Mouse (Mus musculus): ENCODE measurements at regions not wholly inside any gene's neighbourhood (a gene's known extent, or its start where the extent isn't known, plus 50 kb on each side); places are given as distances from the start of the nearest gene placed in this dataset.
A peak's percentile ranks its signal among the peaks of the same experiment; 100 is the strongest.

GRCm38 (mm10) chr19:52878812-52879502 is 161.1 kb downstream of the Xpnpep1 start:
- DNase-seq (ENCODE audit: low spot score in 2 of 2) = no peak

GRCm38 (mm10) chr19:52866635-52867034 is 173.4 kb downstream of the Xpnpep1 start:
- no peak for DNase-seq (ENCODE audit: low spot score in 2 of 2)

- no peak for DNase-seq (ENCODE audit: low spot score in 2 of 2)
Measured at GRCm38 (mm10) chr19:52861576-52861975, 178.4 kb downstream of the Xpnpep1 start.

GRCm38 (mm10) chr19:52854068-52854682 is 185.8 kb downstream of the Xpnpep1 start:
- DNase-seq (ENCODE audit: low spot score in 2 of 2) = peak; percentile 7 to 36

- no peak for DNase-seq (ENCODE audit: low spot score in 2 of 2)
Measured at GRCm38 (mm10) chr19:52816202-52816601, 223.8 kb downstream of the Xpnpep1 start.

GRCm38 (mm10) chr19:52812046-52812445 is 228.0 kb downstream of the Xpnpep1 start:
- no peak for DNase-seq (ENCODE audit: low spot score in 2 of 2)

GRCm38 (mm10) chr19:52788802-52789201 is 251.2 kb downstream of the Xpnpep1 start:
- DNase-seq (ENCODE audit: low spot score in 2 of 2) = no peak

- no peak for DNase-seq (ENCODE audit: low spot score in 2 of 2)
Measured at GRCm38 (mm10) chr19:52768761-52769388, 271.1 kb downstream of the Xpnpep1 start.

- no peak for DNase-seq (ENCODE audit: low spot score in 2 of 2)
Measured at GRCm38 (mm10) chr19:52768117-52768516, 271.9 kb downstream of the Xpnpep1 start.

GRCm38 (mm10) chr19:52738946-52739345 is 301.1 kb downstream of the Xpnpep1 start:
- no peak for DNase-seq (ENCODE audit: low spot score in 2 of 2)

GRCm38 (mm10) chr19:52721776-52722175 is 318.2 kb downstream of the Xpnpep1 start:
- DNase-seq (ENCODE audit: low spot score in 2 of 2) = no peak

GRCm38 (mm10) chr19:52715359-52715758 is 324.7 kb downstream of the Xpnpep1 start:
- DNase-seq (ENCODE audit: low spot score in 2 of 2) = no peak

- no peak for DNase-seq (ENCODE audit: low spot score in 2 of 2)
Measured at GRCm38 (mm10) chr19:52707679-52708078, 332.3 kb downstream of the Xpnpep1 start.

- DNase-seq (ENCODE audit: low spot score in 2 of 2) = no peak
Measured at GRCm38 (mm10) chr19:52661009-52661408, 379.0 kb downstream of the Xpnpep1 start.

- DNase-seq (ENCODE audit: low spot score in 2 of 2) = no peak
Measured at GRCm38 (mm10) chr19:52647066-52648046, 383.3 kb downstream of the Ins1 start.

- no peak for DNase-seq (ENCODE audit: low spot score in 2 of 2)
Measured at GRCm38 (mm10) chr19:52640228-52640627, 376.1 kb downstream of the Ins1 start.

GRCm38 (mm10) chr19:52632501-52632900 is 368.4 kb downstream of the Ins1 start:
- DNase-seq (ENCODE audit: low spot score in 2 of 2) = no peak

GRCm38 (mm10) chr19:52624310-52624709 is 360.2 kb downstream of the Ins1 start:
- no peak for DNase-seq (ENCODE audit: low spot score in 2 of 2)

GRCm38 (mm10) chr19:52623496-52623895 is 359.4 kb downstream of the Ins1 start:
- no peak for DNase-seq (ENCODE audit: low spot score in 2 of 2)

- no peak for DNase-seq (ENCODE audit: low spot score in 2 of 2)
Measured at GRCm38 (mm10) chr19:52613353-52613752, 349.3 kb downstream of the Ins1 start.

- no peak for DNase-seq (ENCODE audit: low spot score in 2 of 2)
Measured at GRCm38 (mm10) chr19:52606859-52607258, 342.8 kb downstream of the Ins1 start.

- DNase-seq (ENCODE audit: low spot score in 2 of 2) = no peak
Measured at GRCm38 (mm10) chr19:52600410-52600809, 336.3 kb downstream of the Ins1 start.
